Mouse (Mus musculus) stomach, postnatal 0 days (tissue): Measurements from ENCODE around the gene Nat8f6.

Source experiments
- CTCF ChIP-seq: IDR thresholded peaks from 2 replicates; pipeline ENCODE4 v1.5.1; 2016; ENCODE audit warnings: antibody characterized with exemption, low read depth, mild to moderate bottlenecking, moderate library complexity
- EP300 ChIP-seq: optimal IDR thresholded peaks from 2 replicates; pipeline ENCODE3; 2016; ENCODE audit warnings: antibody characterized with exemption

DNA sequence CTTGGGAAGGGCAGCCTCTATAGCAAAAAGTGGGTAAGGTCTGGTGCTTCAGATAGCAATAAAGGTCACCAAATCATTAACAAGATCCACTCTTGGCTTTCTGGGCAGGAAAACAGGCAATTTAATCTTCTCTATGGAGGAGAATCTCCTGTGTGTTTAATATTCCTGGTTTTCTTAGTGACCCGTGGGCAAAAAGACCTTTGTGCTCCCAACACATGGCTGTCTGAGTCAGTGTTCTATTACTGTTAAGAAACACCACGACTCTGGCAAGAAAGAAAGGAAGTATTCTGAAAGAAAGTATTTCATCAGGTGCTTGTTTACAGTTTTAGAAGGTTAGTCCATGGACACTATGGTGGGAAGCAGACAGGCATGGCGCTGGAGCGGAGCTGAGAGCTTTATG lies 1.5 kb upstream of the Nat8f6 start:
- TF ChIP-seq CTCF = no peak
- no peak for TF ChIP-seq EP300
